Mouse (Mus musculus): Measurements from ENCODE around the gene Glp2r. TPM values are rescaled to one million over a fixed set of nuclear protein-coding genes. Genes with fewer than 3 reads are reported as not detected.

Glp2r gene
- not detected in 2 replicates for polyA plus RNA-seq (2015; fragmentation: Nextera tagmentation; extraction: Ambion mirVana)

DNA sequence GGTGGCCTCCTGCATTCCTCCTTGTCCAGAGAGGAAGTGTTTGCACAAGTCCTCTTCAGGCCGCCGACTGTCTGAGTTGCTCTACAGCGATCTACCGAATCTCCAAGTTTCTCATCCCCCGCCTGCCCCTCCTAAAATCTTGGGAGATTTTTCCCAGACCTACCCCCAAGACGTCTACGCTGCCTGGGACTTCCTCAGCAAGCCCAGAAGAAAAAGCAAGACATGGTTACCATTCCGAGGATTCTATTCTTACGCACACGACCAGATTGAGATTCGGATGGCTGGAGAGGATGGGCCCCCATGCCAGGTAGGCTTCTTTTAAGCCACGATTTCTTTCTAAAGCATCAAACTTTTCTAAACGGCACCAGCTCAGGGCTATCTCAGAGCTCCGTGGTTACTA, at the start of gene Glp2r:
Glp2r (minus strand) TSS at position 101 of the 400 bp plus-strand sequence.
- TF ChIP-seq CTCF (IDR thresholded peaks at IDR 0.05; ENCODE audit: low read depth) = no peak
- ATAC-seq (replicated peaks; ENCODE audit: low FRiP score, low read depth) = no peak
- Histone ChIP-seq H3K4me3 (replicated peaks; ENCODE audit: low read depth, low read length) (no peak within 1 kb of the TSS), H3K27me3 (ENCODE audit: insufficient read depth, low read length) (no peaks in the 10 kb centered on the region), H3K4me1 (replicated peaks; ENCODE audit: insufficient read depth, low read length) (no peaks in the 10 kb centered on the region), H3K27ac (no peak within 1 kb of the TSS), H3K9ac (ENCODE audit: low read depth, low read length) (no peak within 1 kb of the TSS), H3K36me3 (ENCODE audit: insufficient read depth, low read length) (no peaks in the 10 kb centered on the region), H3K4me2 (ENCODE audit: low read length) (no peak within 1 kb of the TSS), H3K9me3 (replicated peaks; ENCODE audit: low read length) (no peaks in the 10 kb centered on the region)
- DNase-seq (ENCODE audit: low spot score) = no peak
- 80% methylated on average over 14 of the region's 14 CpGs for WGBS

- H3K27me3 ChIP-seq (ENCODE audit: insufficient read depth, low read length) = no peaks in the 10 kb centered on the region
- no peak overlapping the region for H3K9ac ChIP-seq (ENCODE audit: low read depth, low read length)
- no peak overlapping the region for H3K27ac ChIP-seq
- ATAC-seq (replicated peaks; ENCODE audit: low FRiP score, low read depth) (no peak; the same call in 1 of the 2 replicates), DNase-seq (ENCODE audit: low spot score) (peak; percentile 65)
- H3K4me1 ChIP-seq (replicated peaks; ENCODE audit: insufficient read depth, low read length) = no peaks in the 10 kb centered on the region
- WGBS = 23% methylated on average over 4 of the region's 4 CpGs
- peak; percentile 80 for TF ChIP-seq CTCF (IDR thresholded peaks at IDR 0.05; ENCODE audit: low read depth)
- no peaks in the 10 kb centered on the region for H3K9me3 ChIP-seq (replicated peaks; ENCODE audit: low read length)
- H3K4me3 ChIP-seq (replicated peaks; ENCODE audit: low read depth, low read length) = no peak overlapping the region
- no peaks in the 10 kb centered on the region for H3K36me3 ChIP-seq (ENCODE audit: insufficient read depth, low read length)
- H3K4me2 ChIP-seq (ENCODE audit: low read length) = no peak overlapping the region
Measured at GRCm38 (mm10) chr11:67820221-67820620, 49.3 kb upstream of the Glp2r start.

GRCm38 (mm10) chr11:67819604-67820003, 48.7 kb upstream of the Glp2r start:
- ATAC-seq (replicated peaks; ENCODE audit: low FRiP score, low read depth) = no peak
- 12% methylated on average over 5 of the region's 5 CpGs for WGBS
- Histone ChIP-seq H3K4me1 (replicated peaks; ENCODE audit: insufficient read depth, low read length) (no peaks in the 10 kb centered on the region), H3K4me2 (ENCODE audit: low read length) (peak overlapping the region; percentile 42), H3K4me3 (replicated peaks; ENCODE audit: low read depth, low read length) (no peak overlapping the region), H3K9me3 (replicated peaks; ENCODE audit: low read length) (no peaks in the 10 kb centered on the region), H3K9ac (ENCODE audit: low read depth, low read length) (no peak overlapping the region), H3K27ac (no peak overlapping the region), H3K36me3 (ENCODE audit: insufficient read depth, low read length) (no peaks in the 10 kb centered on the region), H3K27me3 (ENCODE audit: insufficient read depth, low read length) (no peaks in the 10 kb centered on the region)
- peak; percentile 83 for DNase-seq (ENCODE audit: low spot score)
- peak; percentile 90 for TF ChIP-seq CTCF (IDR thresholded peaks at IDR 0.05; ENCODE audit: low read depth)

GRCm38 (mm10) chr11:67811535-67811934, 40.6 kb upstream of the Glp2r start:
- no peak overlapping the region for H3K27ac ChIP-seq
- H3K4me1 ChIP-seq (replicated peaks; ENCODE audit: insufficient read depth, low read length) = no peaks in the 10 kb centered on the region
- no peaks in the 10 kb centered on the region for H3K9me3 ChIP-seq (replicated peaks; ENCODE audit: low read length)
- DNase-seq (ENCODE audit: low spot score) (no peak), ATAC-seq (replicated peaks; ENCODE audit: low FRiP score, low read depth) (no peak)
- WGBS = 76% methylated on average over 6 of the region's 6 CpGs
- H3K27me3 ChIP-seq (ENCODE audit: insufficient read depth, low read length) = no peaks in the 10 kb centered on the region
- TF ChIP-seq CTCF (IDR thresholded peaks at IDR 0.05; ENCODE audit: low read depth) = peak; percentile 39; the same call in 1 of the 2 replicates
- no peak overlapping the region for H3K9ac ChIP-seq (ENCODE audit: low read depth, low read length)
- H3K4me3 ChIP-seq (replicated peaks; ENCODE audit: low read depth, low read length) = no peak overlapping the region
- no peak overlapping the region for H3K4me2 ChIP-seq (ENCODE audit: low read length)
- no peaks in the 10 kb centered on the region for H3K36me3 ChIP-seq (ENCODE audit: insufficient read depth, low read length)

DNA sequence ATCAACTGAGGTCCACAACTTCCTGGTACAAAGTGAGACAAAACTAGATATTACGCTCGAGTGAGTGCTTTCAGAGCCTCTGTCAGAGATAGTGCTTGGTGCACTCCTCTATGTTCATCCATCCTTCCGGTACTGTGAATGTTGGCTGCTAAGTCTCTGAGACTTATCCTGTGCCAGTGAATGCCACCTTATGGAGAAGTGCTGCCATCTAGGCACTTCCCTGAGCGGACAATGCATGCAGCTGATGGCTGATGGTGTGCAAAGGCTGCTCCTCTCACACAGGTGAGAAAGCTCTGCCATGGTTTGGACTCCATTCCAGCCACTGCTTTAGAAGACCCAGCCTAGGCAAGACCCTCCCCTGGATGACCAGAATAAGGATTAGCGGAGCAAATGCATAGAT, 37.1 kb upstream of the Glp2r start:
- H3K27ac ChIP-seq = no peak overlapping the region
- WGBS = 79% methylated on average over 5 of the region's 5 CpGs
- no peaks in the 10 kb centered on the region for H3K27me3 ChIP-seq (ENCODE audit: insufficient read depth, low read length)
- H3K4me3 ChIP-seq (replicated peaks; ENCODE audit: low read depth, low read length) = no peak overlapping the region
- H3K4me2 ChIP-seq (ENCODE audit: low read length) = no peak overlapping the region
- H3K4me1 ChIP-seq (replicated peaks; ENCODE audit: insufficient read depth, low read length) = no peaks in the 10 kb centered on the region
- H3K36me3 ChIP-seq (ENCODE audit: insufficient read depth, low read length) = no peaks in the 10 kb centered on the region
- no peak for ATAC-seq (replicated peaks; ENCODE audit: low FRiP score, low read depth)
- H3K9me3 ChIP-seq (replicated peaks; ENCODE audit: low read length) = no peaks in the 10 kb centered on the region
- TF ChIP-seq CTCF (IDR thresholded peaks at IDR 0.05; ENCODE audit: low read depth) = no peak
- no peak overlapping the region for H3K9ac ChIP-seq (ENCODE audit: low read depth, low read length)
- DNase-seq (ENCODE audit: low spot score) = no peak

GRCm38 (mm10) chr11:67806832-67807597, 36.1 kb upstream of the Glp2r start:
- no peak for DNase-seq (ENCODE audit: low spot score)
- Histone ChIP-seq H3K4me2 (ENCODE audit: low read length) (no peak overlapping the region), H3K27ac (no peak overlapping the region), H3K36me3 (ENCODE audit: insufficient read depth, low read length) (no peaks in the 10 kb centered on the region), H3K9me3 (replicated peaks; ENCODE audit: low read length) (no peaks in the 10 kb centered on the region), H3K4me1 (replicated peaks; ENCODE audit: insufficient read depth, low read length) (no peaks in the 10 kb centered on the region), H3K9ac (ENCODE audit: low read depth, low read length) (no peak overlapping the region), H3K27me3 (ENCODE audit: insufficient read depth, low read length) (no peaks in the 10 kb centered on the region), H3K4me3 (replicated peaks; ENCODE audit: low read depth, low read length) (no peak overlapping the region)
- WGBS = 77% methylated on average over 11 of the region's 11 CpGs
- no peak for ATAC-seq (replicated peaks; ENCODE audit: low FRiP score, low read depth)
- TF ChIP-seq CTCF (IDR thresholded peaks at IDR 0.05; ENCODE audit: low read depth) = no peak

All from kidney, postnatal 0 days (tissue).